Mouse (Mus musculus) limb, embryonic 15.5 days (tissue): Measurements from ENCODE around the gene Nucks1. TPM values are rescaled to one million over a fixed set of nuclear protein-coding genes. Genes with fewer than 3 reads are reported as not detected.

Source experiments
- ATAC-seq: fragments of 200-750 bp; cut with Nextera tagmentation; 2 replicates; pipeline ENCODE4 v1.8.0; 2017; ENCODE audit warnings: low read depth, moderate TSS enrichment; ENCODE audit not compliant: insufficient number of reproducible peaks, low FRiP score, low TSS enrichment
- H3K27ac ChIP-seq: fragments of 300-500 bp; sonication (generic); 2 replicates; pipeline ENCODE4 v1.5.1; 2015; ENCODE audit warnings: moderate library complexity, mild to moderate bottlenecking, inconsistent platforms
- H3K27me3 ChIP-seq: fragments of 300-500 bp; sonication (generic); 2 replicates; pipeline ENCODE4 v1.6.1; 2015; ENCODE audit warnings: inconsistent platforms
- H3K36me3 ChIP-seq: fragments of 300-500 bp; sonication (generic); 2 replicates; pipeline ENCODE4 v1.6.1; 2015; ENCODE audit warnings: inconsistent platforms
- H3K4me1 ChIP-seq: fragments of 300-500 bp; sonication (generic); 2 replicates; pipeline ENCODE4 v1.6.1; 2015; ENCODE audit warnings: inconsistent platforms
- H3K4me2 ChIP-seq: fragments of 300-500 bp; sonication (generic); 2 replicates; pipeline ENCODE4 v1.6.1; 2015; ENCODE audit warnings: mild to moderate bottlenecking, inconsistent platforms
- H3K4me3 ChIP-seq: fragments of 300-500 bp; sonication (generic); 2 replicates; pipeline ENCODE4 v1.5.1; 2015; ENCODE audit warnings: mild to moderate bottlenecking, inconsistent platforms
- H3K9ac ChIP-seq: fragments of 300-500 bp; sonication (generic); 2 replicates; pipeline ENCODE4 v1.6.1; 2015; ENCODE audit warnings: inconsistent platforms
- H3K9me3 ChIP-seq: fragments of 300-500 bp; sonication (generic); 2 replicates; pipeline ENCODE4 v1.6.1; 2016; ENCODE audit warnings: inconsistent platforms
- WGBS: fragments of 180-500 bp; shearing (Covaris S2); methylation state at CpG from one replicate; pipeline ENCODE4 v1.1.7; 2015; 5-methylcytosine and 5-hydroxymethylcytosine counted together
- polyA plus RNA-seq: library from polyadenylated mRNA; unstranded; fragments of >200 nt; fragmentation: Nextera tagmentation; extraction: Ambion mirVana; gene quantifications from 2 replicates; pipeline ENCODE4 v1.2.1, GENCODE M21; 2015

The Nucks1 gene
- polyA plus RNA-seq, 1 experiment from 2014 or later, result 68.4 TPM

DNA sequence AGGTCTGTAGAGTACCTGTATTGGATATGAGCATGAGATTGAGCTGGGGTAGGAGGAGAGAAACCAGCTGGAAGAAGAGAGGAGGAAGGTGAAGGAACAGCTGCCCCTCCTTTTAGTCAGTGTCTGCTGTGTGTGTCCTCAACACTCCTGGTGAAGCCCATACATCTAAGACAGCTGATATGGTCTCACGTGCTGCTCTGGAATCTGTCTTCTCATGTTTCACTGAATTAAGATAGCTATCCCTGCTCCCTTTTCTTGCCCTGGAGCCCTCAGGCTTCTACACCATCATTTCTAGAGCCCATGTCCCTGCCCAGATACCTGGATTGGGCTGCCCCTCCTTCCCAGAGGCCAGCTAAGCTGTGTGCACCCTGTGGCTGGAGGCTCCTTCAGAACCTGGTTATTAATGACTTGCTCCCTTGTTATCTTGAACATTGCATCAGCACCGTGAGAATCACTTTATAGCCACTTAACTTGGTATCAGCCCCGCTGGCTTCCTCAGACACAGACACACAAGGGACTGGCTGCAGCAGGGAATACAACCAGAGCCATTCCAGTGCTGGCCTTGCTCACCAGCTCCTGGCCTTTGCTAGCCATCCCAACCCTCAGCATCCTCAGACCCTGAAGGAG, 44.9 kb downstream of the Nucks1 start:
- H3K4me1 ChIP-seq, result no peaks in the 10 kb centered on the region
- H3K9ac ChIP-seq, result no peak overlapping the region
- no peak overlapping the region for H3K27ac ChIP-seq
- peaks cover 4% of the 10 kb centered on the region; the same call in 1 of the 2 replicates for H3K27me3 ChIP-seq
- 15% methylated on average over 3 of the region's 3 CpGs for whole genome bisulfite sequencing
- no peak overlapping the region for H3K4me3 ChIP-seq
- no peaks in the 10 kb centered on the region for H3K36me3 ChIP-seq
- H3K4me2 ChIP-seq, result no peak overlapping the region
- ATAC-seq, result no peak
- no peaks in the 10 kb centered on the region for H3K9me3 ChIP-seq

DNA sequence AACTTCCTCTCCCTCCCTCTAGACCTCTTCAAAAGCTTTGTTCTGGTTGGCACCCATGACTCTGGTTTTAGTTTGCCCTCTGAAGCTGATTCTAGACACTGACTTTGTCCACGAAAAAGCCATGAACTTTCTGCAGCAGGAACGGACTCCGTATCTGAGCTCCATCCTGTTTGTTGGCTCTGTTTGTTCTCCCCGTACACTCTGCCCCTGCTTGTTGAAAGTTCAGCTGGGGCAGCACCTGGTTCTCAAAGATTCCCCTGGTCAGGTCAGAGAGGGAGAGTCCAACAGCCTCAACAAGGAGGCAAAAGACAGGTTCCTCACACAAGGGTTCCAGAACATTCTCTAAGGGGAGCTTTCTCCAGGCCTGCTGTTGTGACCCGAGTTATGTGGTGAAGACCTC, 47.1 kb downstream of the Nucks1 start:
- peaks cover under 1% of the 10 kb centered on the region for H3K4me1 ChIP-seq
- ATAC-seq, result no peak
- H3K9me3 ChIP-seq, result no peaks in the 10 kb centered on the region
- H3K9ac ChIP-seq, result no peak overlapping the region
- H3K36me3 ChIP-seq, result no peaks in the 10 kb centered on the region
- H3K27ac ChIP-seq, result no peak overlapping the region
- peaks cover 17% of the 10 kb centered on the region for H3K27me3 ChIP-seq
- WGBS, result 75% methylated on average over 5 of the region's 5 CpGs
- H3K4me3 ChIP-seq, result no peak overlapping the region
- H3K4me2 ChIP-seq, result no peak overlapping the region

DNA sequence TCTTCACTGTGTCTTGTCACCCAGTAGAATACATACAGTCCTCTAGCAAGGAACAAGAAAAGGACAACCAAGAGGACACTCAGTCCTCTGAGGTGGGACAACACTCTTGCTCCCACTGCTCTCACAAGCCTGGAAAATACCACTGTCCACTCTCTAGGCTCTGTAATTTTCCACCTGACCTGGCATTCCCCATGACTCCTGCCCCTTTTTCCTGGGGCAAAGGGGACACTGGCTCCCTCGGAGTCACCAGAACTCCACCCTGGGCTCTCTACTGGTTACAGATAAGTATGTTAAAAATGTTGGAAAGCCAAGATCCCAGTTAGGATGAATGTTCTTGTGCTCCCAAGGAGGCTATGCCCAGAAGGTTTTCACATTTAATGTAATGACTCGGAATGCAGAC, 50.7 kb downstream of the Nucks1 start:
- no peak overlapping the region for H3K27ac ChIP-seq
- no peaks in the 10 kb centered on the region for H3K9me3 ChIP-seq
- H3K9ac ChIP-seq, result no peak overlapping the region
- no peak for ATAC-seq
- H3K36me3 ChIP-seq, result no peaks in the 10 kb centered on the region
- 65% methylated on average over 2 of the region's 2 CpGs for WGBS
- peaks cover 49% of the 10 kb centered on the region for H3K27me3 ChIP-seq
- H3K4me2 ChIP-seq, result no peak overlapping the region
- H3K4me3 ChIP-seq, result no peak overlapping the region
- peaks cover 18% of the 10 kb centered on the region for H3K4me1 ChIP-seq

GRCm38 (mm10) chr1:131962606-131963084, 52.3 kb downstream of the Nucks1 start, which contains the start of gene Slc45a3:
Gene Slc45a3, plus strand, starts transcription at chr1:131962967.
- Histone ChIP-seq H3K4me1 (peaks cover 18% of the 10 kb centered on the region), H3K9ac (peak within 1 kb of the TSS; percentile 51), H3K27ac (no peak within 1 kb of the TSS), H3K4me3 (peak within 1 kb of the TSS; percentile 76), H3K27me3 (peaks cover 53% of the 10 kb centered on the region), H3K36me3 (no peaks in the 10 kb centered on the region), H3K9me3 (no peaks in the 10 kb centered on the region), H3K4me2 (peak within 1 kb of the TSS; percentile 99)
- ATAC-seq, result peak; percentile 42
- WGBS, result 0% methylated on average over 26 of the region's 35 CpGs

- Histone ChIP-seq H3K4me2 (peak overlapping the region; percentile 99), H3K27ac (no peak overlapping the region), H3K9me3 (no peaks in the 10 kb centered on the region), H3K36me3 (no peaks in the 10 kb centered on the region), H3K4me1 (peaks cover 18% of the 10 kb centered on the region), H3K9ac (peak overlapping the region; percentile 51), H3K4me3 (peak overlapping the region; percentile 76), H3K27me3 (peaks cover 53% of the 10 kb centered on the region)
- ATAC-seq, result peak; percentile 47
- under 1% methylated on average over 75 of the region's 76 CpGs for WGBS
Measured at GRCm38 (mm10) chr1:131963085-131963951, 53.0 kb downstream of the Nucks1 start.

- Histone ChIP-seq H3K27me3 (peaks cover 53% of the 10 kb centered on the region), H3K9ac (no peak overlapping the region), H3K9me3 (no peaks in the 10 kb centered on the region), H3K27ac (no peak overlapping the region), H3K4me2 (peak overlapping the region; percentile 99), H3K4me1 (peaks cover 18% of the 10 kb centered on the region), H3K4me3 (peak overlapping the region; percentile 76), H3K36me3 (no peaks in the 10 kb centered on the region)
- WGBS, result 35% methylated on average over 5 of the region's 5 CpGs
- ATAC-seq, result no peak
Measured at GRCm38 (mm10) chr1:131964100-131964499, 53.8 kb downstream of the Nucks1 start.

GRCm38 (mm10) chr1:131964580-131964979, 54.2 kb downstream of the Nucks1 start:
- Histone ChIP-seq H3K9ac (no peak overlapping the region), H3K27me3 (peaks cover 53% of the 10 kb centered on the region), H3K4me1 (peaks cover 18% of the 10 kb centered on the region), H3K36me3 (no peaks in the 10 kb centered on the region), H3K27ac (no peak overlapping the region), H3K9me3 (no peaks in the 10 kb centered on the region), H3K4me3 (no peak overlapping the region), H3K4me2 (no peak overlapping the region)
- WGBS, result 79% methylated on average over 7 of the region's 7 CpGs
- ATAC-seq, result no peak

DNA sequence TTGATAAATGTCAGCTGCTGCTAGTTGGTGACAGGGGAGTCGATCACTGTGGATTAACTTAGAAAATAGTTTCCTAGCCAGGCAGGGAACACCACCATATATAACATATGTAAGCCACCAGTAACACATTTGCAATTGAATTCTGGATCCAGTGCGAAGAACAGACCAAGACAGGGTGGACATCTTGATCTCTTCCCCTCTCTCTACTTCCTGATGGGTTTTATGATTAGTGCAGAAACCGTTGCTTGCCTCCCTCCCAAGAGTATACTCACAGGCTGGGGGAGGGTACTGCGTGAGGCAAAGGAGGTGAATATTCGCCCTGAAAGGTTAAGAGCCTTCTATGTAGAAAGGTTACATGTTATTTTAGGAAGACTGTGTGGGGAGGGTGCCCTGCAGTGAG, 55.5 kb downstream of the Nucks1 start:
- no peak overlapping the region for H3K4me2 ChIP-seq
- 41% methylated on average over 5 of the region's 5 CpGs for WGBS
- H3K9me3 ChIP-seq, result no peaks in the 10 kb centered on the region
- peaks cover 46% of the 10 kb centered on the region for H3K27me3 ChIP-seq
- ATAC-seq, result no peak
- H3K27ac ChIP-seq, result no peak overlapping the region
- H3K4me1 ChIP-seq, result peaks cover 22% of the 10 kb centered on the region
- no peaks in the 10 kb centered on the region for H3K36me3 ChIP-seq
- H3K9ac ChIP-seq, result no peak overlapping the region
- no peak overlapping the region for H3K4me3 ChIP-seq

- Histone ChIP-seq H3K27ac (no peak overlapping the region), H3K36me3 (no peaks in the 10 kb centered on the region), H3K4me3 (no peak overlapping the region), H3K9me3 (no peaks in the 10 kb centered on the region), H3K4me1 (peaks cover 34% of the 10 kb centered on the region), H3K4me2 (no peak overlapping the region), H3K9ac (no peak overlapping the region), H3K27me3 (peaks cover 37% of the 10 kb centered on the region)
- WGBS, result 60% methylated on average over 7 of the region's 7 CpGs
- ATAC-seq, result no peak
Measured at GRCm38 (mm10) chr1:131967336-131967735, 57.0 kb downstream of the Nucks1 start.

GRCm38 (mm10) chr1:131968556-131968955, 58.2 kb downstream of the Nucks1 start:
- peaks cover 26% of the 10 kb centered on the region for H3K27me3 ChIP-seq
- 39% methylated on average over 3 of the region's 3 CpGs for WGBS
- H3K36me3 ChIP-seq, result no peaks in the 10 kb centered on the region
- no peak overlapping the region for H3K9ac ChIP-seq
- no peak for ATAC-seq
- H3K9me3 ChIP-seq, result no peaks in the 10 kb centered on the region
- H3K4me3 ChIP-seq, result no peak overlapping the region
- no peak overlapping the region for H3K4me2 ChIP-seq
- peaks cover 27% of the 10 kb centered on the region for H3K4me1 ChIP-seq
- H3K27ac ChIP-seq, result no peak overlapping the region

DNA sequence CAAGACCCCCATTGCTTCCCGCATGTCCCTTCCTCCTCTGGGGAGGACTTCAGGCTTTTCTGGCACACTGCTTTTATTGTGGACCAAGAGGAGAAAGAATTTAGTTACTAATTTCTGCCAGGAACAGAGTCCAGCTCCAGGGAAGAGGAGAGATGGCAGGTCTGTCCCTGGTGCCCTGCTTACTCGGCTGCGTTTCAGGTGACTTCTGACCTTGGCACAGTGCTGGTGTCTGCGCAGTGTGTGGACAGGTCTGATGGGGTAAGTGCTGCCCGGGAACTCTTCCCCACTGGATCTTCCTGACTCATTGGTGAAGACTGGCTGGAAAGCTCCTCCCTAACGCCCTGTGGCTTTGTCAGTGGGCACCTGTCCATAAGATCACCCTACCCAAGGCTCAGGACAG, 58.6 kb downstream of the Nucks1 start:
- H3K36me3 ChIP-seq, result no peaks in the 10 kb centered on the region
- H3K4me1 ChIP-seq, result peaks cover 23% of the 10 kb centered on the region
- no peak overlapping the region for H3K4me2 ChIP-seq
- H3K4me3 ChIP-seq, result no peak overlapping the region
- no peak overlapping the region for H3K27ac ChIP-seq
- 75% methylated on average over 6 of the region's 6 CpGs for WGBS
- H3K27me3 ChIP-seq, result peaks cover 21% of the 10 kb centered on the region
- ATAC-seq, result no peak
- no peak overlapping the region for H3K9ac ChIP-seq
- no peaks in the 10 kb centered on the region for H3K9me3 ChIP-seq

GRCm38 (mm10) chr1:131969825-131970224, 59.5 kb downstream of the Nucks1 start:
- Histone ChIP-seq H3K4me3 (no peak overlapping the region), H3K4me2 (no peak overlapping the region), H3K9me3 (no peaks in the 10 kb centered on the region), H3K27ac (no peak overlapping the region), H3K36me3 (no peaks in the 10 kb centered on the region), H3K4me1 (peaks cover 20% of the 10 kb centered on the region), H3K9ac (no peak overlapping the region), H3K27me3 (peaks cover 13% of the 10 kb centered on the region)
- WGBS, result 58% methylated on average over 4 of the region's 4 CpGs
- no peak for ATAC-seq
